In the genomic region with DNA sequence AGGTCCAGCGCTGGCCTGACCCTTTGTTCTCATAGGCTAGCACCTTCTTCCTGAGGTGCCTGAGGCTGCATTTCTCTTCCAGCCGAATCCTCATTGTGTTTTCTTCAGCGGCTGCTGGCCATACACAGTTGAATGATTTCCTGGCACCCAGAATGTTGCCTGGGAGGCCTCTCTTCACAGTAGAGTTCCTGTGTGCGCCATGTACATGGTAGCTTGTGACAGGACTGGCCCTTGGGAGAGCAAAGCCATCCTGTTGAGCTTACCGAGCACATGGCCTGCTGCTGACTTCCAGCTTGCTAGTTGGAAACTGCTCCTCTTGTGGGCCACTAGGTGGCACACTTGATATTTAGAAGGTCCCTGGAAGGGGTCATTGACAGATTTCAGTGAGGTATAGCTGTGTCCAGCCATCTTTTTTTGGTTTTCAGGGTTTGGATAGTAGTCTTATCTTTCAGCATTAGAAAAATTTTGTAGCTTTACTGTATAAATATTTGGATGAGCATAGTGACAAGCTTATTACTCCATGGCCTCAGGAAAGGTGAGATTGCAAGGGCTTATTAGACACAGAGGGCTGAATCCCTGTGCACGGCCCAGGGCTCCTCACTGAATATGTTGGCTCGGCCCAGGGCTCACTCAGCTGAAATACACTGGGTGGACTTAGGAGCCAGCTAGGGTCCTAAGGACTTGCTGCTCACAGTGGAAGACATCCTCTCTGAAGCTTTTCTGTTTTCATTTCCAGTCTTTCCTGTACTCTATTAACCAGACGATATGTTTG, we compare ENCODE assay signal across 9 mouse cellular contexts. TPM values are rescaled to one million over a fixed set of nuclear protein-coding genes. Genes with fewer than 3 reads are reported as not detected.
DNase-seq lines count a peak whose midpoint lies in the region; ATAC-seq and TF ChIP-seq lines count a peak whose summit lies in the region.
"Had no signal": no experiment of that assay in that cellular context is flagged by ENCODE, and none has a peak within 500 bp of the region (broad histone marks: within the 10 kb centered on the region; RNA-seq: fewer than 3 reads in every experiment).

No protein-coding gene starts in this region.

- H3K9me3 ChIP-seq in kidney, postnatal 0 days (replicated peaks; ENCODE audit: low read length) = no peaks in the 10 kb centered on the region
- no peaks in the 10 kb centered on the region for H3K9me3 ChIP-seq in midbrain, embryonic 13.5 days

- H3K4me1 ChIP-seq in kidney, postnatal 0 days (replicated peaks; ENCODE audit: insufficient read depth, low read length) = no peaks in the 10 kb centered on the region
- H3K4me1 ChIP-seq in midbrain, embryonic 13.5 days (replicated peaks) = 0 out of 2 replicates have a peak, but pooled peaks cover 3% of the 10 kb centered on the region

- peak; percentile 50 for DNase-seq in adrenal gland, postnatal 14 days
- DNase-seq in adrenal gland, postnatal 25 days = no peak
- peak; percentile 62 for DNase-seq in A20 (ENCODE audit: low read depth, low spot score)
- DNase-seq in cerebellum, adult 18-20 months = peak; percentile 52 to 67
- peak; percentile 40 for DNase-seq in heart, adult 8-10 months (ENCODE audit: low spot score)
- DNase-seq in kidney, postnatal 0 days (ENCODE audit: low spot score) = peak; percentile 92
- DNase-seq in adrenal gland, postnatal 4 days (ENCODE audit: low spot score in 2 of 2) = no peak

- no peak overlapping the region for H3K4me3 ChIP-seq in kidney, postnatal 0 days (replicated peaks; ENCODE audit: low read depth, low read length)
- no peak overlapping the region for H3K4me3 ChIP-seq in midbrain, embryonic 13.5 days (replicated peaks)

- no peak overlapping the region for H3K27ac ChIP-seq in kidney, postnatal 0 days
- H3K27ac ChIP-seq in midbrain, embryonic 13.5 days = no peak overlapping the region

- 62% methylated on average over 8 of the region's 8 CpGs for WGBS in kidney, postnatal 0 days
- WGBS in midbrain, embryonic 13.5 days = 69% methylated on average over 8 of the region's 8 CpGs

- ATAC-seq in kidney, postnatal 0 days (replicated peaks; ENCODE audit: low FRiP score, low read depth) = peak; percentile 65; the same call in 1 of the 2 replicates
- peak; percentile 55; the same call in 1 of the 2 replicates for ATAC-seq in midbrain, embryonic 13.5 days

- peak; percentile 87 for TF ChIP-seq CTCF in kidney, postnatal 0 days (IDR thresholded peaks at IDR 0.05; ENCODE audit: low read depth)

- no peak overlapping the region for H3K9ac ChIP-seq in kidney, postnatal 0 days (ENCODE audit: low read depth, low read length)
- H3K9ac ChIP-seq in midbrain, embryonic 13.5 days (replicated peaks) = no peak overlapping the region

- H3K36me3 ChIP-seq in kidney, postnatal 0 days (ENCODE audit: insufficient read depth, low read length) = peaks cover 51% of the 10 kb centered on the region
- H3K36me3 ChIP-seq in midbrain, embryonic 13.5 days = peaks cover 86% of the 10 kb centered on the region

- no peaks in the 10 kb centered on the region for H3K27me3 ChIP-seq in kidney, postnatal 0 days (ENCODE audit: insufficient read depth, low read length)
- no peaks in the 10 kb centered on the region for H3K27me3 ChIP-seq in midbrain, embryonic 13.5 days

- no peak overlapping the region for H3K4me2 ChIP-seq in kidney, postnatal 0 days (ENCODE audit: low read length)
- no peak overlapping the region for H3K4me2 ChIP-seq in midbrain, embryonic 13.5 days (replicated peaks)

RNA-seq across cellular contexts. Expression of gene Banp, which starts 28.5 kb away (rescaled TPM):
- 30.4 and 31.2 TPM in 2 replicates for total RNA-seq in adrenal gland, postnatal 14 days (2021)
- 33.2 and 35.7 TPM in 2 replicates for total RNA-seq in adrenal gland, postnatal 25 days (2021)
- 10 to 100 TPM in 3 of 4 experiments, 1 to 10 TPM in 1; 7.6 to 24.8 (median 17.2) TPM for total RNA-seq in heart, adult 8-10 months (2022)
- polyA plus RNA-seq in kidney, postnatal 0 days (2015; fragmentation: Nextera tagmentation; extraction: Ambion mirVana) = 23.1 and 24.6 TPM in 2 replicates
- 59.0 and 62.4 TPM in 2 replicates for polyA plus RNA-seq in midbrain, embryonic 13.5 days (2015; fragmentation: Nextera tagmentation; extraction: Ambion mirVana)
- total RNA-seq in adrenal gland, postnatal 4 days (2021) = 10 to 100 TPM; 14.0 to 15.7 TPM

RNA-seq across cellular contexts. Expression of gene Car5a, which starts 33.3 kb away (rescaled TPM):
- total RNA-seq in adrenal gland, postnatal 14 days (2021) = 0.30 and 6.4 TPM in 2 replicates
- total RNA-seq in adrenal gland, postnatal 25 days (2021) = 1.6 TPM in 1 of 2 replicates, not detected in the other
- under 1 TPM in 1 of 4 experiments, not detected in 3; 0.23 TPM for total RNA-seq in heart, adult 8-10 months (2022)
- 0.12 and 0.23 TPM in 2 replicates for polyA plus RNA-seq in kidney, postnatal 0 days (2015; fragmentation: Nextera tagmentation; extraction: Ambion mirVana)
- 0.12 and 0.53 TPM in 2 replicates for polyA plus RNA-seq in midbrain, embryonic 13.5 days (2015; fragmentation: Nextera tagmentation; extraction: Ambion mirVana)
- total RNA-seq in adrenal gland, postnatal 4 days (2021) = under 1 TPM in 1 of 2 experiments, not detected in 1; 0.76 TPM
- total RNA-seq: layer of hippocampus, postnatal 36 days had no signal

Comparison
In these comparisons a context has a peak if more than half of its experiments do, and no peak if none do; other contexts are left out.
1. DNase-seq: peak in adrenal gland, postnatal 14 days (single experiment), A20 (single experiment), cerebellum, adult 18-20 months (2 of 2), heart, adult 8-10 months (single experiment) and kidney, postnatal 0 days (single experiment); none in adrenal gland, postnatal 25 days (single experiment) and adrenal gland, postnatal 4 days (0 of 2).